Mouse (Mus musculus) heart, embryonic 15.5 days (tissue): ENCODE results near the gene Txn2. TPM values are rescaled to one million over a fixed set of nuclear protein-coding genes. Genes with fewer than 3 reads are reported as not detected.

Source experiments
- ATAC-seq: fragments of 200-750 bp; cut with Nextera tagmentation; replicated peaks from 2 replicates; pipeline ENCODE4 v1.8.0; 2017; ENCODE audit warnings: low read depth, moderate TSS enrichment; ENCODE audit not compliant: insufficient number of reproducible peaks, insufficient read depth, low FRiP score
- H3K27ac ChIP-seq: fragments of 300-500 bp; sonication (generic); 2 replicates; pipeline ENCODE4 v1.5.1; 2015; ENCODE audit warnings: mild to moderate bottlenecking, inconsistent platforms
- H3K27me3 ChIP-seq: fragments of 300-500 bp; sonication (generic); 2 replicates; pipeline ENCODE4 v1.6.1; 2015; ENCODE audit warnings: inconsistent platforms
- H3K36me3 ChIP-seq: fragments of 300-500 bp; sonication (generic); 2 replicates; pipeline ENCODE4 v1.6.1; 2015; ENCODE audit warnings: mild to moderate bottlenecking, inconsistent platforms
- H3K4me1 ChIP-seq: fragments of 300-500 bp; sonication (generic); replicated peaks from 2 replicates; pipeline ENCODE4 v1.6.1; 2015; ENCODE audit warnings: inconsistent platforms
- H3K4me2 ChIP-seq: fragments of 300-500 bp; sonication (generic); 2 replicates; pipeline ENCODE4 v1.6.1; 2015; ENCODE audit warnings: inconsistent platforms, mild to moderate bottlenecking, moderate library complexity
- H3K4me3 ChIP-seq: fragments of 300-500 bp; sonication (generic); 2 replicates; pipeline ENCODE4 v1.5.1; 2015; ENCODE audit warnings: mild to moderate bottlenecking, inconsistent platforms
- H3K9ac ChIP-seq: fragments of 300-500 bp; sonication (generic); 2 replicates; pipeline ENCODE4 v1.6.1; 2015; ENCODE audit warnings: mild to moderate bottlenecking, inconsistent platforms
- H3K9me3 ChIP-seq: fragments of 300-500 bp; sonication (generic); replicated peaks from 2 replicates; pipeline ENCODE4 v1.6.1; 2016; ENCODE audit warnings: inconsistent platforms
- WGBS: fragments of 180-500 bp; shearing (Covaris S2); methylation state at CpG from one replicate; pipeline ENCODE4 v1.1.7; 2015; ENCODE audit warnings: mixed read lengths; 5-methylcytosine and 5-hydroxymethylcytosine counted together
- polyA plus RNA-seq: library from polyadenylated mRNA; unstranded; fragments of >200 nt; fragmentation: Nextera tagmentation; extraction: Ambion mirVana; gene quantifications from 2 replicates; pipeline ENCODE4 v1.2.1, GENCODE M21; 2015

The Txn2 gene
- polyA plus RNA-seq, 1 experiment from 2014 or later: 251 TPM

GRCm38 (mm10) chr15:77956404-77956901, 27.6 kb upstream of the Txn2 start, which contains the start of gene Foxred2:
Gene Foxred2 (minus strand): TSS chr15:77956722.
- Histone ChIP-seq H3K4me2 (peak within 1 kb of the TSS; percentile 87), H3K27me3 (peaks cover 29% of the 10 kb centered on the region), H3K9ac (peak within 1 kb of the TSS; percentile 40; the same call in 1 of the 2 replicates), H3K4me1 (peaks cover 15% of the 10 kb centered on the region), H3K36me3 (peaks cover 31% of the 10 kb centered on the region), H3K9me3 (no peaks in the 10 kb centered on the region), H3K4me3 (peak within 1 kb of the TSS; percentile 55), H3K27ac (no peak within 1 kb of the TSS)
- ATAC-seq: peak; percentile 86
- under 1% methylated on average over 39 of the region's 39 CpGs for WGBS

- H3K27ac ChIP-seq: no peak overlapping the region
- peaks cover 29% of the 10 kb centered on the region for H3K27me3 ChIP-seq
- peak overlapping the region; percentile 87 for H3K4me2 ChIP-seq
- no peaks in the 10 kb centered on the region for H3K9me3 ChIP-seq
- peaks cover 24% of the 10 kb centered on the region for H3K36me3 ChIP-seq
- peak overlapping the region; percentile 40; the same call in 1 of the 2 replicates for H3K9ac ChIP-seq
- H3K4me3 ChIP-seq: peak overlapping the region; percentile 55
- peak; percentile 7; the same call in 1 of the 2 replicates for ATAC-seq
- WGBS: 10% methylated on average over 52 of the region's 52 CpGs
- H3K4me1 ChIP-seq: peaks cover 15% of the 10 kb centered on the region
Measured at GRCm38 (mm10) chr15:77955440-77956403, 26.9 kb upstream of the Txn2 start.

GRCm38 (mm10) chr15:77954362-77954761, 25.6 kb upstream of the Txn2 start:
- WGBS: 75% methylated on average over 2 of the region's 2 CpGs
- Histone ChIP-seq H3K4me3 (no peak overlapping the region), H3K9me3 (no peaks in the 10 kb centered on the region), H3K36me3 (peaks cover 10% of the 10 kb centered on the region), H3K27me3 (peaks cover 29% of the 10 kb centered on the region), H3K4me2 (no peak overlapping the region), H3K4me1 (peaks cover 15% of the 10 kb centered on the region), H3K9ac (no peak overlapping the region), H3K27ac (no peak overlapping the region)
- ATAC-seq: no peak

GRCm38 (mm10) chr15:77952921-77953320, 24.1 kb upstream of the Txn2 start:
- Histone ChIP-seq H3K4me3 (no peak overlapping the region), H3K36me3 (no peaks in the 10 kb centered on the region), H3K27me3 (peaks cover 29% of the 10 kb centered on the region), H3K27ac (no peak overlapping the region), H3K9ac (no peak overlapping the region), H3K9me3 (no peaks in the 10 kb centered on the region), H3K4me1 (peaks cover 15% of the 10 kb centered on the region), H3K4me2 (no peak overlapping the region)
- WGBS: 76% methylated on average over 3 of the region's 3 CpGs
- ATAC-seq: no peak

- H3K4me3 ChIP-seq: no peak overlapping the region
- H3K9me3 ChIP-seq: no peaks in the 10 kb centered on the region
- no peak overlapping the region for H3K27ac ChIP-seq
- ATAC-seq: no peak
- H3K9ac ChIP-seq: no peak overlapping the region
- WGBS: 83% methylated on average over 7 of the region's 7 CpGs
- H3K36me3 ChIP-seq: no peaks in the 10 kb centered on the region
- H3K27me3 ChIP-seq: no peaks in the 10 kb centered on the region
- H3K4me2 ChIP-seq: no peak overlapping the region
- no peaks in the 10 kb centered on the region for H3K4me1 ChIP-seq
Measured at GRCm38 (mm10) chr15:77949061-77949460, 20.3 kb upstream of the Txn2 start.

GRCm38 (mm10) chr15:77945711-77946110, 16.9 kb upstream of the Txn2 start:
- 74% methylated on average over 4 of the region's 4 CpGs for WGBS
- no peaks in the 10 kb centered on the region for H3K9me3 ChIP-seq
- no peak overlapping the region for H3K27ac ChIP-seq
- no peak for ATAC-seq
- H3K4me3 ChIP-seq: no peak overlapping the region
- H3K27me3 ChIP-seq: no peaks in the 10 kb centered on the region
- no peaks in the 10 kb centered on the region for H3K4me1 ChIP-seq
- H3K36me3 ChIP-seq: no peaks in the 10 kb centered on the region
- no peak overlapping the region for H3K9ac ChIP-seq
- H3K4me2 ChIP-seq: no peak overlapping the region

- no peak for ATAC-seq
- H3K4me2 ChIP-seq: no peak overlapping the region
- no peaks in the 10 kb centered on the region for H3K27me3 ChIP-seq
- H3K27ac ChIP-seq: no peak overlapping the region
- H3K36me3 ChIP-seq: no peaks in the 10 kb centered on the region
- H3K9me3 ChIP-seq: no peaks in the 10 kb centered on the region
- no peaks in the 10 kb centered on the region for H3K4me1 ChIP-seq
- H3K9ac ChIP-seq: no peak overlapping the region
- no peak overlapping the region for H3K4me3 ChIP-seq
- WGBS: 68% methylated on average over 3 of the region's 3 CpGs
Measured at GRCm38 (mm10) chr15:77941563-77941962, 12.8 kb upstream of the Txn2 start.

GRCm38 (mm10) chr15:77938516-77938915, 9.7 kb upstream of the Txn2 start:
- Histone ChIP-seq H3K27me3 (peaks cover 7% of the 10 kb centered on the region; the same call in 1 of the 2 replicates), H3K4me1 (peaks cover 7% of the 10 kb centered on the region), H3K4me3 (no peak overlapping the region), H3K27ac (no peak overlapping the region), H3K36me3 (no peaks in the 10 kb centered on the region), H3K4me2 (no peak overlapping the region), H3K9ac (no peak overlapping the region), H3K9me3 (no peaks in the 10 kb centered on the region)
- WGBS: 68% methylated on average over 5 of the region's 5 CpGs
- ATAC-seq: no peak

- Histone ChIP-seq H3K4me1 (peaks cover 11% of the 10 kb centered on the region), H3K27ac (no peak overlapping the region), H3K9ac (no peak overlapping the region), H3K36me3 (no peaks in the 10 kb centered on the region), H3K4me3 (no peak overlapping the region), H3K9me3 (no peaks in the 10 kb centered on the region), H3K4me2 (no peak overlapping the region), H3K27me3 (peaks cover 7% of the 10 kb centered on the region; the same call in 1 of the 2 replicates)
- 73% methylated on average over 14 of the region's 14 CpGs for WGBS
- no peak for ATAC-seq
Measured at GRCm38 (mm10) chr15:77935673-77936375, 7.0 kb upstream of the Txn2 start.

- H3K4me3 ChIP-seq: no peak overlapping the region
- no peaks in the 10 kb centered on the region for H3K36me3 ChIP-seq
- 62% methylated on average over 5 of the region's 5 CpGs for WGBS
- peaks cover 12% of the 10 kb centered on the region for H3K4me1 ChIP-seq
- peaks cover 7% of the 10 kb centered on the region; the same call in 1 of the 2 replicates for H3K27me3 ChIP-seq
- H3K27ac ChIP-seq: no peak overlapping the region
- H3K9me3 ChIP-seq: no peaks in the 10 kb centered on the region
- H3K9ac ChIP-seq: no peak overlapping the region
- no peak for ATAC-seq
- no peak overlapping the region for H3K4me2 ChIP-seq
Measured at GRCm38 (mm10) chr15:77934968-77935367, 6.2 kb upstream of the Txn2 start.

- Histone ChIP-seq H3K4me1 (peaks cover 19% of the 10 kb centered on the region), H3K9ac (no peak overlapping the region), H3K4me3 (no peak overlapping the region), H3K9me3 (no peaks in the 10 kb centered on the region), H3K36me3 (no peaks in the 10 kb centered on the region), H3K27ac (no peak overlapping the region), H3K4me2 (no peak overlapping the region; the same call in 1 of the 2 replicates), H3K27me3 (peaks cover 7% of the 10 kb centered on the region; the same call in 1 of the 2 replicates)
- 67% methylated on average over 11 of the region's 11 CpGs for WGBS
- ATAC-seq: no peak
Measured at GRCm38 (mm10) chr15:77934326-77934725, 5.5 kb upstream of the Txn2 start.
